10 mouse cellular contexts compared by ENCODE assay signal in the genomic region with DNA sequence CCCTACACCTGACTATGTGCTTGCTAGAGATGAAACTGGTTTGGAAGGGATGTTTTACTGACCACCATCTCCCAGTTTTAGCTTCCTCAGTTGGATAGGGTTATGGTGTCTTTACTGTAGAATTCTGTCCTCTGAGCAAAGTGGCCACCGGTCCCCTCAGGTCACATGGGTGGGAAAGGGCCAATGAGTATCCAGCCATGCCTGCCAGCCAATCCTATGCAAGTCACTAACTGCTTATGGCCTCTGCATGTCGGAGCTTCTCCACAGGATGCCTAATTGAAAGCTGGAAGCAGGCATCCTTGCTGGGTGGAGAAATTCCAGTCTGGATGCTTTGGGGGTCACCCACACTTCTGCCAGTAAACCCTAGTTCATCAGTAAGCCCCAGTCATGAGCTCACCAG. TPM values are rescaled to one million over a fixed set of nuclear protein-coding genes. Genes with fewer than 3 reads are reported as not detected.
DNase-seq lines count a peak whose midpoint lies in the region; ATAC-seq lines count a peak whose summit lies in the region.
"Had no signal": no experiment of that assay in that cellular context is flagged by ENCODE, and none has a peak within 500 bp of the region (broad histone marks: within the 10 kb centered on the region; RNA-seq: fewer than 3 reads in every experiment).

No protein-coding gene starts in this region.

- peaks cover 43% of the 10 kb centered on the region for H3K36me3 ChIP-seq in liver, embryonic 15.5 days (replicated peaks)

- WGBS in liver, embryonic 15.5 days (ENCODE audit: insufficient replicate concordance) = 11% methylated on average over 2 of the region's 2 CpGs

- H3K27ac ChIP-seq in liver, embryonic 15.5 days (replicated peaks) = no peak overlapping the region
- H3K27ac ChIP-seq: limb, embryonic 12.5 days had no signal

- peak; percentile 58 for DNase-seq in adrenal gland, postnatal 14 days
- DNase-seq in adrenal gland, postnatal 25 days = no peak
- DNase-seq in 416B (ENCODE audit: low read depth) = peak; percentile 50
- no peak for DNase-seq in thymus, adult 18-20 months
- DNase-seq in cerebellum, adult 9-10 months = no peak
- DNase-seq in thymus, postnatal 25 days = no peak
- DNase-seq: cerebellum, postnatal 36 days had no signal

- no peak overlapping the region for H3K9ac ChIP-seq in liver, embryonic 15.5 days
- H3K9ac ChIP-seq: limb, embryonic 12.5 days had no signal

- ATAC-seq in erythroblast, adult 5-6 weeks (replicated peaks; ENCODE audit: low FRiP score, poor library complexity, severe bottlenecking) = 0 out of 2 replicates have a peak, but pooled peaks have one; percentile 34
- no peak for ATAC-seq in liver, embryonic 15.5 days (ENCODE audit: insufficient read depth)

- peak overlapping the region; percentile 38 for H3K4me2 ChIP-seq in liver, embryonic 15.5 days
- H3K4me2 ChIP-seq: limb, embryonic 12.5 days had no signal

- H3K9me3 ChIP-seq in liver, embryonic 15.5 days (replicated peaks) = no peaks in the 10 kb centered on the region
- H3K9me3 ChIP-seq: limb, embryonic 12.5 days had no signal

- H3K4me3 ChIP-seq in liver, embryonic 15.5 days (replicated peaks) = no peak overlapping the region
- H3K4me3 ChIP-seq: limb, embryonic 12.5 days had no signal

- peaks cover 25% of the 10 kb centered on the region for H3K4me1 ChIP-seq in liver, embryonic 15.5 days (replicated peaks)

- H3K27me3 ChIP-seq in liver, embryonic 15.5 days = no peaks in the 10 kb centered on the region
- H3K27me3 ChIP-seq: limb, embryonic 12.5 days had no signal

RNA-seq across cellular contexts. Expression of a gene that starts 10.5 kb away (rescaled TPM):
- total RNA-seq in adrenal gland, postnatal 14 days (2021) = 118 and 119 TPM in 2 replicates
- 107 and 141 TPM in 2 replicates for total RNA-seq in adrenal gland, postnatal 25 days (2021)
- 52.7 and 66.1 TPM in 2 replicates for total RNA-seq in erythroblast, adult 5-6 weeks (2015; ENCODE audit: low replicate concordance)
- total RNA-seq in erythroblast, adult 5-6 weeks (2017; ENCODE audit: low replicate concordance) = 38.1 and 39.2 TPM in 2 replicates
- polyA plus RNA-seq in liver, embryonic 15.5 days (2015; fragmentation: Nextera tagmentation; extraction: Ambion mirVana) = 195 and 226 TPM in 2 replicates

Comparison
In these comparisons a context has a peak if more than half of its experiments do, and no peak if none do; other contexts are left out.
1. DNase-seq: peak in adrenal gland, postnatal 14 days (single experiment) and 416B (single experiment); none in adrenal gland, postnatal 25 days (single experiment), thymus, adult 18-20 months (0 of 2), cerebellum, adult 9-10 months (single experiment) and thymus, postnatal 25 days (single experiment).